Mouse (Mus musculus) limb, embryonic 15.5 days (tissue): ENCODE results near the gene Epor. TPM values are rescaled to one million over a fixed set of nuclear protein-coding genes. Genes with fewer than 3 reads are reported as not detected.
A peak's percentile ranks its signal among the peaks of the same experiment; 100 is the strongest.

Source experiments
- ATAC-seq: fragments of 200-750 bp; cut with Nextera tagmentation; 2 replicates; pipeline ENCODE4 v1.8.0; 2017; ENCODE audit warnings: low read depth, moderate TSS enrichment; ENCODE audit not compliant: insufficient number of reproducible peaks, low FRiP score, low TSS enrichment
- H3K27ac ChIP-seq: fragments of 300-500 bp; sonication (generic); 2 replicates; pipeline ENCODE4 v1.5.1; 2015; ENCODE audit warnings: moderate library complexity, mild to moderate bottlenecking, inconsistent platforms
- H3K27me3 ChIP-seq: fragments of 300-500 bp; sonication (generic); 2 replicates; pipeline ENCODE4 v1.6.1; 2015; ENCODE audit warnings: inconsistent platforms
- H3K36me3 ChIP-seq: fragments of 300-500 bp; sonication (generic); 2 replicates; pipeline ENCODE4 v1.6.1; 2015; ENCODE audit warnings: inconsistent platforms
- H3K4me1 ChIP-seq: fragments of 300-500 bp; sonication (generic); 2 replicates; pipeline ENCODE4 v1.6.1; 2015; ENCODE audit warnings: inconsistent platforms
- H3K4me2 ChIP-seq: fragments of 300-500 bp; sonication (generic); 2 replicates; pipeline ENCODE4 v1.6.1; 2015; ENCODE audit warnings: mild to moderate bottlenecking, inconsistent platforms
- H3K4me3 ChIP-seq: fragments of 300-500 bp; sonication (generic); 2 replicates; pipeline ENCODE4 v1.5.1; 2015; ENCODE audit warnings: mild to moderate bottlenecking, inconsistent platforms
- H3K9ac ChIP-seq: fragments of 300-500 bp; sonication (generic); 2 replicates; pipeline ENCODE4 v1.6.1; 2015; ENCODE audit warnings: inconsistent platforms
- H3K9me3 ChIP-seq: fragments of 300-500 bp; sonication (generic); 2 replicates; pipeline ENCODE4 v1.6.1; 2016; ENCODE audit warnings: inconsistent platforms
- WGBS: fragments of 180-500 bp; shearing (Covaris S2); methylation state at CpG from one replicate; pipeline ENCODE4 v1.1.7; 2015; 5-methylcytosine and 5-hydroxymethylcytosine counted together
- polyA plus RNA-seq: library from polyadenylated mRNA; unstranded; fragments of >200 nt; fragmentation: Nextera tagmentation; extraction: Ambion mirVana; gene quantifications from 2 replicates; pipeline ENCODE4 v1.2.1, GENCODE M21; 2015

Epor gene
- polyA plus RNA-seq, 1 experiment from 2014 or later = 6.4 TPM

- Histone ChIP-seq H3K9me3 (no peaks in the 10 kb centered on the region), H3K4me3 (peak overlapping the region; percentile 67), H3K27ac (no peak overlapping the region), H3K4me2 (peak overlapping the region; percentile 93), H3K27me3 (peaks cover 5% of the 10 kb centered on the region; the same call in 1 of the 2 replicates), H3K36me3 (peaks cover 5% of the 10 kb centered on the region; the same call in 1 of the 2 replicates), H3K4me1 (peaks cover 20% of the 10 kb centered on the region; the same call in 1 of the 2 replicates), H3K9ac (no peak overlapping the region)
- WGBS = 25% methylated on average over 5 of the region's 5 CpGs
- ATAC-seq = no peak
These were observed 44.5 kb downstream of the Epor start for GRCm38 (mm10) chr9:21918692-21919384.

DNA sequence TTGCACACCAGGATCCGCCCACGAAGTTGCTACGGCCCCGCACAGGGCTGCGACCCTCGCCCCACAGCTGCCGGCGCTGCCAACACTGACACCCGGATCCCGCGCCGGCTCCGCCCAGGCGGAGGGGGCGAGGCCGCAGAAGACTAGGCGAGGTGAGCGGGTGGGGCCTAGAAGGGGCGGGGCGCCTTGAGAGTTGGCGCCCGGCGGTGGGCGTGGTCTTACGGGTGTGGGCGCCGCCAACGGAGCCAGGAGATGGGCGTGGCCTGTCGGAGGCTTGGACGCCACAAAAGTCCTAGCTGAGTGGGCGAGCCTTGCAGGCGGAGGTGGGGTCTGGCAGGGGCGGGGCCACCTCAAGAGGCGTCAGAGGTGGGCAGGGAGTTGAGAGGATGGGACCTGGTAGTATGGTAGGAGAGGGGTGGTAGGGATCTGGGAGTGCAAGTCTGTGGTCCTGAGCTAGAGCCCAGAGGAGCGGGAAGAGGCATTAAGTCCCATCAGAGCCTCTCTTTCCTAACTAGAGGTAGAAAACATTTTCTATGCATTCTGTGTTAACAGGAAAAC lies 45.2 kb downstream of the Epor start, which contains the start of gene Rab3d:
TSS of gene Rab3d (minus strand) at position 158 of the 558 bp plus-strand sequence.
- Histone ChIP-seq H3K4me2 (peak within 1 kb of the TSS; percentile 93), H3K36me3 (peaks cover 9% of the 10 kb centered on the region; the same call in 1 of the 2 replicates), H3K9me3 (no peaks in the 10 kb centered on the region), H3K4me3 (peak within 1 kb of the TSS; percentile 67), H3K27me3 (peaks cover 5% of the 10 kb centered on the region; the same call in 1 of the 2 replicates), H3K27ac (peak within 1 kb of the TSS; percentile 79), H3K9ac (peak within 1 kb of the TSS; percentile 47), H3K4me1 (peaks cover 20% of the 10 kb centered on the region; the same call in 1 of the 2 replicates)
- ATAC-seq = peak; percentile 92
- 1% methylated on average over 29 of the region's 36 CpGs for WGBS

GRCm38 (mm10) chr9:21917493-21918034 lies 45.7 kb downstream of the Epor start:
- H3K36me3 ChIP-seq = peaks cover 9% of the 10 kb centered on the region; the same call in 1 of the 2 replicates
- H3K27me3 ChIP-seq = peaks cover 5% of the 10 kb centered on the region; the same call in 1 of the 2 replicates
- peak overlapping the region; percentile 93 for H3K4me2 ChIP-seq
- H3K9me3 ChIP-seq = no peaks in the 10 kb centered on the region
- peak; percentile 44 for ATAC-seq
- 1% methylated on average over 34 of the region's 35 CpGs for WGBS
- H3K4me3 ChIP-seq = peak overlapping the region; percentile 67
- peak overlapping the region; percentile 47 for H3K9ac ChIP-seq
- H3K4me1 ChIP-seq = peaks cover 20% of the 10 kb centered on the region; the same call in 1 of the 2 replicates
- peak overlapping the region; percentile 79 for H3K27ac ChIP-seq

- no peak for ATAC-seq
- 66% methylated on average over 3 of the region's 3 CpGs for WGBS
- H3K4me2 ChIP-seq = peak overlapping the region; percentile 93
- no peak overlapping the region for H3K9ac ChIP-seq
- H3K27ac ChIP-seq = peak overlapping the region; percentile 79; the same call in 1 of the 2 replicates
- peaks cover 20% of the 10 kb centered on the region; the same call in 1 of the 2 replicates for H3K4me1 ChIP-seq
- H3K9me3 ChIP-seq = no peaks in the 10 kb centered on the region
- peaks cover 5% of the 10 kb centered on the region; the same call in 1 of the 2 replicates for H3K27me3 ChIP-seq
- H3K36me3 ChIP-seq = peaks cover 9% of the 10 kb centered on the region; the same call in 1 of the 2 replicates
- H3K4me3 ChIP-seq = peak overlapping the region; percentile 67
These were observed 46.3 kb downstream of the Epor start for GRCm38 (mm10) chr9:21916851-21917492.

- H3K4me3 ChIP-seq = no peak overlapping the region
- no peak overlapping the region for H3K4me2 ChIP-seq
- 76% methylated on average over 10 of the region's 10 CpGs for WGBS
- no peak overlapping the region for H3K9ac ChIP-seq
- no peaks in the 10 kb centered on the region for H3K9me3 ChIP-seq
- H3K36me3 ChIP-seq = peaks cover 12% of the 10 kb centered on the region
- no peak for ATAC-seq
- no peaks in the 10 kb centered on the region for H3K27me3 ChIP-seq
- H3K4me1 ChIP-seq = no peaks in the 10 kb centered on the region
- no peak overlapping the region for H3K27ac ChIP-seq
These were observed 53.7 kb downstream of the Epor start for GRCm38 (mm10) chr9:21909474-21910223.

Other genes starting within 250 kb of the Epor start
- gene Ldlr, start 240.0 kb downstream of the Epor start, polyA plus RNA-seq = 41.4 and 42.8 TPM in 2 replicates
- 84.3 and 89.8 TPM in 2 replicates for gene Spc24, start 203.2 kb downstream of the Epor start, polyA plus RNA-seq
- gene Kank2, start 164.8 kb downstream of the Epor start, polyA plus RNA-seq = 20.9 and 22.7 TPM in 2 replicates
- gene Angptl8, start 128.0 kb downstream of the Epor start, polyA plus RNA-seq = 0.64 and 0.70 TPM in 2 replicates
- gene Dock6, start 110.9 kb downstream of the Epor start, polyA plus RNA-seq = 38.1 and 41.0 TPM in 2 replicates
- 57.3 and 57.7 TPM in 2 replicates for gene Rab3d, start 45.3 kb downstream of the Epor start, polyA plus RNA-seq
- 3.2 and 4.1 TPM in 2 replicates for gene Ccdc159, start 36.0 kb downstream of the Epor start, polyA plus RNA-seq
- 53.4 and 56.0 TPM in 2 replicates for gene Tmem205, start 36.0 kb downstream of the Epor start, polyA plus RNA-seq
- gene Plppr2, start 26.5 kb downstream of the Epor start, polyA plus RNA-seq = 8.4 and 8.7 TPM in 2 replicates
- 7.0 and 9.2 TPM in 2 replicates for gene Swsap1, start 7.8 kb downstream of the Epor start, polyA plus RNA-seq
- 0.70 and 0.87 TPM in 2 replicates for gene Rgl3, start 25.9 kb upstream of the Epor start, polyA plus RNA-seq
- 0.58 and 0.65 TPM in 2 replicates for gene Ccdc151, start 39.1 kb upstream of the Epor start, polyA plus RNA-seq
- 111 and 117 TPM in 2 replicates for gene Prkcsh, start 39.3 kb upstream of the Epor start, polyA plus RNA-seq
- 0.05 and 0.10 TPM in 2 replicates for gene Elavl3, start 88.5 kb upstream of the Epor start, polyA plus RNA-seq
- gene Gm49318, start 107.8 kb upstream of the Epor start, polyA plus RNA-seq = not detected in 2 replicates
- 9.6 and 10.9 TPM in 2 replicates for gene Zfp653, start 107.9 kb upstream of the Epor start, polyA plus RNA-seq
- gene Ecsit, start 121.9 kb upstream of the Epor start, polyA plus RNA-seq = 38.4 and 39.6 TPM in 2 replicates
- gene Cnn1, start 135.7 kb upstream of the Epor start, polyA plus RNA-seq = 3.1 and 4.2 TPM in 2 replicates
- 164 and 173 TPM in 2 replicates for gene Elof1, start 153.7 kb upstream of the Epor start, polyA plus RNA-seq
- gene Acp5, start 172.2 kb upstream of the Epor start, polyA plus RNA-seq = 31.2 and 46.5 TPM in 2 replicates
- gene Pigyl, start 193.3 kb upstream of the Epor start, polyA plus RNA-seq = 69.3 and 78.2 TPM in 2 replicates
- 0.19 and 0.26 TPM in 2 replicates for gene Zfp872, start 224.6 kb upstream of the Epor start, polyA plus RNA-seq